Mouse (Mus musculus): ENCODE results near the gene Enkd1. TPM values are rescaled to one million over a fixed set of nuclear protein-coding genes. Genes with fewer than 3 reads are reported as not detected.

Enkd1 gene
- polyA plus RNA-seq, 1 experiment from 2014 or later, result 18.0 TPM

GRCm38 (mm10) chr8:105716302-105716945 lies 8.4 kb upstream of the Enkd1 start:
- no peaks in the 10 kb centered on the region for H3K4me1 ChIP-seq
- H3K27me3 ChIP-seq (replicated peaks), result no peaks in the 10 kb centered on the region
- no peak overlapping the region for H3K27ac ChIP-seq
- H3K9ac ChIP-seq, result no peak overlapping the region
- no peak overlapping the region for H3K4me2 ChIP-seq
- no peak overlapping the region for H3K4me3 ChIP-seq (replicated peaks)
- H3K36me3 ChIP-seq, result no peaks in the 10 kb centered on the region
- no peaks in the 10 kb centered on the region for H3K9me3 ChIP-seq
- ATAC-seq (ENCODE audit: insufficient read depth, low FRiP score, low read depth), result no peak
- WGBS, result 90% methylated on average over 15 of the region's 15 CpGs

GRCm38 (mm10) chr8:105715042-105715441 lies 7.0 kb upstream of the Enkd1 start:
- Histone ChIP-seq H3K27ac (peak overlapping the region; percentile 59; the same call in 1 of the 2 replicates), H3K36me3 (no peaks in the 10 kb centered on the region), H3K9me3 (no peaks in the 10 kb centered on the region), H3K9ac (no peak overlapping the region), H3K27me3 (replicated peaks) (no peaks in the 10 kb centered on the region), H3K4me2 (no peak overlapping the region), H3K4me3 (replicated peaks) (no peak overlapping the region), H3K4me1 (no peaks in the 10 kb centered on the region)
- ATAC-seq (ENCODE audit: insufficient read depth, low FRiP score, low read depth), result no peak
- 66% methylated on average over 6 of the region's 6 CpGs for WGBS

GRCm38 (mm10) chr8:105714139-105714538 lies 6.1 kb upstream of the Enkd1 start:
- WGBS, result 5% methylated on average over 3 of the region's 3 CpGs
- Histone ChIP-seq H3K27me3 (replicated peaks) (no peaks in the 10 kb centered on the region), H3K36me3 (no peaks in the 10 kb centered on the region), H3K4me1 (no peaks in the 10 kb centered on the region), H3K4me2 (no peak overlapping the region), H3K27ac (peak overlapping the region; percentile 59; the same call in 1 of the 2 replicates), H3K9me3 (no peaks in the 10 kb centered on the region), H3K4me3 (replicated peaks) (no peak overlapping the region), H3K9ac (no peak overlapping the region)
- no peak for ATAC-seq (ENCODE audit: insufficient read depth, low FRiP score, low read depth)

GRCm38 (mm10) chr8:105712286-105712685 lies 4.3 kb upstream of the Enkd1 start:
- no peak for ATAC-seq (ENCODE audit: insufficient read depth, low FRiP score, low read depth)
- Histone ChIP-seq H3K4me1 (0 out of 2 replicates have a peak, but pooled peaks cover 2% of the 10 kb centered on the region), H3K27me3 (replicated peaks) (no peaks in the 10 kb centered on the region), H3K36me3 (no peaks in the 10 kb centered on the region), H3K4me2 (no peak overlapping the region), H3K27ac (no peak overlapping the region), H3K9ac (no peak overlapping the region), H3K9me3 (no peaks in the 10 kb centered on the region), H3K4me3 (replicated peaks) (no peak overlapping the region)
- 75% methylated on average over 3 of the region's 3 CpGs for WGBS

GRCm38 (mm10) chr8:105709317-105709716 lies 1.3 kb upstream of the Enkd1 start:
- 82% methylated on average over 14 of the region's 14 CpGs for WGBS
- H3K9me3 ChIP-seq, result no peaks in the 10 kb centered on the region
- no peak overlapping the region for H3K27ac ChIP-seq
- H3K4me3 ChIP-seq (replicated peaks), result no peak overlapping the region
- 0 out of 2 replicates have a peak, but pooled peaks cover 5% of the 10 kb centered on the region for H3K4me1 ChIP-seq
- H3K36me3 ChIP-seq, result no peaks in the 10 kb centered on the region
- H3K9ac ChIP-seq, result no peak overlapping the region
- H3K27me3 ChIP-seq (replicated peaks), result no peaks in the 10 kb centered on the region
- H3K4me2 ChIP-seq, result no peak overlapping the region
- ATAC-seq (ENCODE audit: insufficient read depth, low FRiP score, low read depth), result no peak

GRCm38 (mm10) chr8:105708675-105709074 lies 665 bp upstream of the Enkd1 start:
- no peak overlapping the region for H3K4me2 ChIP-seq
- 0 out of 2 replicates have a peak, but pooled peaks cover 5% of the 10 kb centered on the region for H3K4me1 ChIP-seq
- 90% methylated on average over 8 of the region's 8 CpGs for WGBS
- no peaks in the 10 kb centered on the region for H3K36me3 ChIP-seq
- no peaks in the 10 kb centered on the region for H3K27me3 ChIP-seq (replicated peaks)
- H3K9ac ChIP-seq, result no peak overlapping the region
- ATAC-seq (ENCODE audit: insufficient read depth, low FRiP score, low read depth), result no peak
- H3K9me3 ChIP-seq, result no peaks in the 10 kb centered on the region
- no peak overlapping the region for H3K27ac ChIP-seq
- no peak overlapping the region for H3K4me3 ChIP-seq (replicated peaks)

- Histone ChIP-seq H3K4me2 (0 out of 2 replicates have a peak overlapping the region, but pooled peaks have one; percentile 95), H3K9ac (no peak overlapping the region)
- WGBS, result 81% methylated on average over 12 of the region's 12 CpGs
These were observed 1.6 kb downstream of the Enkd1 start for GRCm38 (mm10) chr8:105706426-105706825.

GRCm38 (mm10) chr8:105704955-105705354 lies 3.1 kb downstream of the Enkd1 start:
- WGBS, result 89% methylated on average over 6 of the region's 6 CpGs
- no peak overlapping the region for H3K4me2 ChIP-seq
- no peak overlapping the region for H3K9ac ChIP-seq
- 0 out of 2 replicates have a peak, but pooled peaks cover 10% of the 10 kb centered on the region for H3K36me3 ChIP-seq
- H3K27me3 ChIP-seq (replicated peaks), result no peaks in the 10 kb centered on the region
- H3K4me3 ChIP-seq (replicated peaks), result no peak overlapping the region
- peaks cover 17% of the 10 kb centered on the region for H3K4me1 ChIP-seq
- ATAC-seq (ENCODE audit: insufficient read depth, low FRiP score, low read depth), result no peak
- no peak overlapping the region for H3K27ac ChIP-seq
- H3K9me3 ChIP-seq, result no peaks in the 10 kb centered on the region

More at GRCm38 (mm10) chr8:105706426-105706825, 1.6 kb downstream of the Enkd1 start:
- Histone ChIP-seq H3K36me3 (0 out of 2 replicates have a peak, but pooled peaks cover 10% of the 10 kb centered on the region), H3K4me3 (replicated peaks) (no peak overlapping the region), H3K27me3 (replicated peaks) (no peaks in the 10 kb centered on the region), H3K27ac (no peak overlapping the region), H3K9me3 (no peaks in the 10 kb centered on the region), H3K4me1 (peaks cover 12% of the 10 kb centered on the region)
- no peak for ATAC-seq (ENCODE audit: insufficient read depth, low FRiP score, low read depth)

GRCm38 (mm10) chr8:105704146-105704812 lies 3.7 kb downstream of the Enkd1 start:
- WGBS, result 94% methylated on average over 34 of the region's 34 CpGs

GRCm38 (mm10) chr8:105702731-105703415 lies 5.1 kb downstream of the Enkd1 start:
- H3K27ac ChIP-seq, result no peak overlapping the region
- no peak overlapping the region for H3K4me2 ChIP-seq
- H3K36me3 ChIP-seq, result 0 out of 2 replicates have a peak, but pooled peaks cover 10% of the 10 kb centered on the region
- WGBS, result 89% methylated on average over 24 of the region's 24 CpGs
- ATAC-seq (ENCODE audit: insufficient read depth, low FRiP score, low read depth), result no peak
- H3K9ac ChIP-seq, result no peak overlapping the region
- no peaks in the 10 kb centered on the region for H3K27me3 ChIP-seq (replicated peaks)
- no peaks in the 10 kb centered on the region for H3K9me3 ChIP-seq
- H3K4me3 ChIP-seq (replicated peaks), result no peak overlapping the region
- peaks cover 22% of the 10 kb centered on the region for H3K4me1 ChIP-seq

More at GRCm38 (mm10) chr8:105704146-105704812, 3.7 kb downstream of the Enkd1 start:
- Histone ChIP-seq H3K9ac (no peak overlapping the region), H3K4me3 (replicated peaks) (no peak overlapping the region), H3K9me3 (no peaks in the 10 kb centered on the region), H3K4me1 (peaks cover 22% of the 10 kb centered on the region), H3K27me3 (replicated peaks) (no peaks in the 10 kb centered on the region), H3K36me3 (0 out of 2 replicates have a peak, but pooled peaks cover 10% of the 10 kb centered on the region), H3K4me2 (no peak overlapping the region), H3K27ac (no peak overlapping the region)
- no peak for ATAC-seq (ENCODE audit: insufficient read depth, low FRiP score, low read depth)

- peaks cover 14% of the 10 kb centered on the region; the same call in 1 of the 2 replicates for H3K36me3 ChIP-seq
- no peaks in the 10 kb centered on the region for H3K27me3 ChIP-seq (replicated peaks)
- ATAC-seq (ENCODE audit: insufficient read depth, low FRiP score, low read depth), result no peak
- H3K9ac ChIP-seq, result peak overlapping the region; percentile 5
- H3K4me1 ChIP-seq, result peaks cover 20% of the 10 kb centered on the region
- no peaks in the 10 kb centered on the region for H3K9me3 ChIP-seq
- peak overlapping the region; percentile 93 for H3K4me2 ChIP-seq
- H3K27ac ChIP-seq, result peak overlapping the region; percentile 96; the same call in 1 of the 2 replicates
- peak overlapping the region; percentile 80 for H3K4me3 ChIP-seq (replicated peaks)
- WGBS, result 39% methylated on average over 18 of the region's 18 CpGs
These were observed 6.0 kb downstream of the Enkd1 start for GRCm38 (mm10) chr8:105702001-105702401.
